Mouse (Mus musculus): Measurements from ENCODE around the gene Irs3.

Irs3 gene

DNA sequence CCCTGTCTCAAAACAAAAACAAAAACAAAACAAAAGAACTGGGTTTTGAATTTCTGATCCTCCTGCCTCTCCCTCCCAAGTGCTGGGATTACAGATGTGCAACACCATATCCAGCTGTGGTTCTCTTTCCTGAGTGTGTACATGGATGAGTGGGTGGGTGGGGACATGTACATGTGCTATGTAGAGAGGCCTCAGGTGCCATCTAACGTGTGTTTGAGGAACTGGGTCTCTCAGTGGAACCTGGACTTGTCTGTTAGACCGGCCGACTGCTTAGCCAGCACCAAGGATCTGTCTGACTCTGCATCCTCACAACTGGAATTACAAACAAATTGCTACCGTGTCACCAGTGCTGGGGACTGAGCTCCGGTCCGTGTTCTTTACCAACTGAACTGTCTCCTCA, 47.9 kb downstream of the Irs3 start:
- H3K4me1 ChIP-seq (replicated peaks; ENCODE audit: low read depth, low read length): peaks cover 51% of the 10 kb centered on the region
- H3K4me3 ChIP-seq (replicated peaks; ENCODE audit: low read length): peak overlapping the region; percentile 95
- peaks cover 13% of the 10 kb centered on the region for H3K36me3 ChIP-seq (ENCODE audit: insufficient read depth, low read length)
- TF ChIP-seq POU5F1 (IDR thresholded peaks at IDR 0.05; ENCODE audit: borderline replicate concordance, low read length): no peak
- no peak for TF ChIP-seq CTCF (conservative IDR thresholded peaks at IDR 0.05; ENCODE audit: low read length)
- TF ChIP-seq NANOG (IDR thresholded peaks at IDR 0.05; ENCODE audit: borderline replicate concordance, low read length): no peak
- no peaks in the 10 kb centered on the region for H3K9me3 ChIP-seq (ENCODE audit: low read length)
- no peaks in the 10 kb centered on the region for H3K27me3 ChIP-seq (ENCODE audit: insufficient read depth, low read length)

DNA sequence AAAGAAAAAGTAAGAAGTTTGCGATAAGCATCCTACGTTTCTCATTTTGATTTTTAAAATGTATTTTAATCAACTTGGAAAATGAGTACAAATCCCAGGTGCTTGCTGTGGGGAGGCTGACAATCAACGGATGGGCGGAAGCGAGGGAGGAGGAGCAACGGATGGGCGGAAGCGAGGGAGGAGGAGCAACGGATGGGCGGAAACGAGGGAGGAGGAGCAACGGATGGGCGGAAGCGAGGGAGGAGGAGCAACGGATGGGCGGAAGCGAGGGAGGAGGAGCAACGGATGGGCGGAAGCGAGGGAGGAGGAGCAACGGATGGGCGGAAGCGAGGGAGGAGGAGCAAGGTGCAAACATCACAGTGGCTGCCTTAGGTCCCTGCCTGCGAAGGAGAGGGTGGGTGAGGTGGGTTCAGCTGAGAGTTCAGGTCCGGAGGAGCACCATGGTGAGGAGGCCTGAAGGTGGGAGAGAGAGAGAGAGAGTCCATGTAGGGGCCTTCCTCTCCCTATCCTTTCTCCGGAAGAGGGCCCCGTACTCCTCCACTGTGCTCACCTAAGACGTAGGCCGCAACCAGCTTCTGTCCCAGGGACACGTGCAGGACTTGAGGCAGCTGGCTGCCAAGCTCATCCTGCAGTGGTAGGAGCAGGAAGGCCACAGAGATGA, 48.8 kb downstream of the Irs3 start:
- TF ChIP-seq CTCF (conservative IDR thresholded peaks at IDR 0.05; ENCODE audit: low read length) (no peak), NANOG (IDR thresholded peaks at IDR 0.05; ENCODE audit: borderline replicate concordance, low read length) (no peak), POU5F1 (IDR thresholded peaks at IDR 0.05; ENCODE audit: borderline replicate concordance, low read length) (no peak)
- no peaks in the 10 kb centered on the region for H3K27me3 ChIP-seq (ENCODE audit: insufficient read depth, low read length)
- no peaks in the 10 kb centered on the region for H3K9me3 ChIP-seq (ENCODE audit: low read length)

DNA sequence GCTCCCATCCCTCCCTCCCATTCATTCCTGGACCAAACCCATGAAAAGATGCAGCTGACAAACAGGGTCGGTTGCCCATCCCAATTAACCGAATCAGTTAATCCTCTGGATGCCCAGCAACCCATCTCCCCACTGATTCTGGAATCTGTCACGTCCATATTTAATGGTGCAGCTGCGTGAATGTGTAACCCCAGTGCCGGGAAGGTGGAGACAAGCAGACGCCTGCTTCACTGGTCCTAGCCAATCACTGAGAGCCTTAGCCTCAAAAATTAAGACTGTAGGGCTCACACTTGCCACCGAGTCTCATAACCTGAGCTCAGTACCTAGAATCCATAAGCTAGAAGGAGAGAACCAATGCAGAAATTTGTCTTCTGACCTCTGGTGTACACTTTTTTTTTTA, 49.6 kb downstream of the Irs3 start:
- Histone ChIP-seq H3K27me3 (ENCODE audit: insufficient read depth, low read length) (no peaks in the 10 kb centered on the region), H3K36me3 (ENCODE audit: insufficient read depth, low read length) (peaks cover 13% of the 10 kb centered on the region), H3K4me1 (replicated peaks; ENCODE audit: low read depth, low read length) (peaks cover 47% of the 10 kb centered on the region), H3K9me3 (ENCODE audit: low read length) (no peaks in the 10 kb centered on the region), H3K4me3 (replicated peaks; ENCODE audit: low read length) (0 out of 2 replicates have a peak overlapping the region, but pooled peaks have one; percentile 95)
- TF ChIP-seq CTCF (conservative IDR thresholded peaks at IDR 0.05; ENCODE audit: low read length) (no peak), NANOG (IDR thresholded peaks at IDR 0.05; ENCODE audit: borderline replicate concordance, low read length) (no peak), POU5F1 (IDR thresholded peaks at IDR 0.05; ENCODE audit: borderline replicate concordance, low read length) (no peak)

More for the DNA sequence above, 48.8 kb downstream of the Irs3 start:
- peaks cover 13% of the 10 kb centered on the region for H3K36me3 ChIP-seq (ENCODE audit: insufficient read depth, low read length)
- H3K4me3 ChIP-seq (replicated peaks; ENCODE audit: low read length): peak overlapping the region; percentile 95
- H3K4me1 ChIP-seq (replicated peaks; ENCODE audit: low read depth, low read length): peaks cover 47% of the 10 kb centered on the region

All from E14TG2a.4 (cell line).